Mouse (Mus musculus) bone marrow, adult 2 months (tissue): ENCODE results near the gene 3110082I17Rik.

ENCODE experiments used
- CTCF ChIP-seq: fragments of 200-500 bp; IDR thresholded peaks from 2 replicates; pipeline ENCODE4 v1.5.1; 2011; ENCODE audit warnings: low read length, control low read depth; ENCODE audit not compliant: control insufficient read depth, insufficient read depth
- POLR2A ChIP-seq: fragments of 200-500 bp; IDR thresholded peaks from 2 replicates; pipeline ENCODE4 v1.6.1; 2011; ENCODE audit warnings: low read depth, mild to moderate bottlenecking, control low read depth, low read length, borderline replicate concordance; ENCODE audit not compliant: control insufficient read depth

GRCm38 (mm10) chr5:139383234-139383633, 77.1 kb downstream of the 3110082I17Rik start:
- TF ChIP-seq POLR2A (no peak), CTCF (no peak)
